ENCODE assay signal across 29 mouse cellular contexts in the genomic region with DNA sequence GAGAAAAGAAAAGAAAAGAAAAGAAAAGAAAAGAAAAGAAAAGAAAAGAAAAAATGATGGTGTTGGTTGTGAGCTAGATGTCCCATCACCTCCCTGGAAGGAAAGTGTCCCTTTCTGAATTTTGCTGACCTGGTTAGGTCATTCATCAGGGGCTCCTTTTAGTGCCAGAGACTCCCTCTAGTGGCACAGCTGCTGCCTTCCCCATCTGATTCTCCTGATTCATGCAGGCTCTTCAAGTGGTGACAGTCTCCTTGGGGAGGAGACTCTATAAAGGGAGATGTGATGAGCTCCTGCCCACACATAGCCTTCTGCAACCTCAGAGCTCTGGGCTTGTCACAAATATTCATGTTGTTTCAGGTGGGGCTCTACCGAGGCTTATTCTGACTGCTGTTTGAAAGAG. TPM values are rescaled to one million over a fixed set of nuclear protein-coding genes. Genes with fewer than 3 reads are reported as not detected.
A peak's percentile ranks its signal among the peaks of the same experiment; 100 is the strongest.
DNase-seq lines count a peak whose midpoint lies in the region; ATAC-seq and TF ChIP-seq lines count a peak whose summit lies in the region.
"Not testable (repeated sequence)": the region's sequence is repeated elsewhere in the genome, so short reads cannot be mapped to it uniquely, and the experiment has no call there.
"Had no signal": no experiment of that assay in that cellular context is flagged by ENCODE, and none has a peak within 500 bp of the region (broad histone marks: within the 10 kb centered on the region; RNA-seq: fewer than 3 reads in every experiment).

No protein-coding gene starts in this region.

- H3K27ac ChIP-seq in CH12.LX (ENCODE audit: insufficient read depth, low read depth); forebrain, embryonic 14.5 days (ENCODE audit: low read depth, low read length); intestine, postnatal 0 days (ENCODE audit: low read depth, low read length); lung, postnatal 0 days (ENCODE audit: low read length): not testable (repeated sequence)

- TF ChIP-seq POLR2A in CH12.LX (IDR thresholded peaks at IDR 0.05; ENCODE audit: low read depth, low read length); brain, embryonic 14.5 days (IDR thresholded peaks at IDR 0.05; ENCODE audit: borderline replicate concordance, extremely low read depth, insufficient read depth, insufficient read length, poor library complexity, severe bottlenecking): not testable (repeated sequence)

- H3K27me3 ChIP-seq in CH12.LX (replicated peaks); forebrain, embryonic 14.5 days (replicated peaks; ENCODE audit: control insufficient read depth, insufficient read depth, low read length); intestine, postnatal 0 days (replicated peaks; ENCODE audit: control insufficient read depth, insufficient read depth, low read length); lung, postnatal 0 days (replicated peaks; ENCODE audit: insufficient read depth, low read length): not testable (repeated sequence)

- not testable (repeated sequence) for H3K9ac ChIP-seq in CH12.LX (ENCODE audit: insufficient read depth, low read depth); forebrain, embryonic 14.5 days (ENCODE audit: low read length); intestine, postnatal 0 days (ENCODE audit: low read depth, low read length); lung, postnatal 0 days (replicated peaks; ENCODE audit: low read depth)

- not testable (repeated sequence) for H3K79me2 ChIP-seq in CH12.LX (replicated peaks; ENCODE audit: control insufficient read depth, extremely low read depth, insufficient read depth, poor library complexity, severe bottlenecking)

- TF ChIP-seq RAD21 in CH12.LX (IDR thresholded peaks at IDR 0.05; ENCODE audit: low read depth, low read length), result peak; percentile 5

- no CpG with 5 or more reads among the region's 1 CpGs for WGBS in forebrain, embryonic 14.5 days
- WGBS in intestine, postnatal 0 days, result no CpG with 5 or more reads among the region's 1 CpGs
- no CpG with 5 or more reads among the region's 1 CpGs for WGBS in lung, postnatal 0 days

- DNase-seq in CH12.LX (ENCODE audit: extremely low read depth), result peak; percentile 6
- peak; percentile 2 for DNase-seq in brain, embryonic 14.5 days (ENCODE audit: low read depth)
- DNase-seq in forebrain, embryonic 14.5 days (ENCODE audit: low spot score), result peak; percentile 0
- DNase-seq in kidney, postnatal 36 days, result peak; percentile 7 to 22
- DNase-seq in left cerebral cortex, postnatal 14 days (ENCODE audit: low spot score in 2 of 2), result peak; percentile 3 to 11
- DNase-seq in lung, postnatal 0 days (ENCODE audit: low spot score), result not testable (repeated sequence)
- DNase-seq in retina, embryonic 14.5 days (ENCODE audit: low spot score), result peak; percentile 23

- not testable (repeated sequence) for H3K4me1 ChIP-seq in CH12.LX (ENCODE audit: control insufficient read depth in 1 of 2, insufficient read depth in 2 of 2); forebrain, embryonic 14.5 days (ENCODE audit: control insufficient read depth, insufficient read depth, low read length); intestine, postnatal 0 days (replicated peaks; ENCODE audit: control insufficient read depth, insufficient read depth, low read length); lung, postnatal 0 days (ENCODE audit: insufficient read depth, low read depth, low read length)

- in situ Hi-C loops in CH12.LX (cut with MboI; ENCODE audit: low pct_ligation_motif_present, low pct_unique_long_range_greater_than_20kb, low sequenced_read_pairs), result not testable (repeated sequence)

- dilution Hi-C loops in CH12.LX (cut with MboI; ENCODE audit: extremely low pct_ligation_motif_present, extremely low pct_unique_long_range_greater_than_20kb, low sequenced_read_pairs), result not testable (repeated sequence)

- intact Hi-C loops in left cerebral cortex, postnatal 14 days (cut with DNase I), result not testable (repeated sequence)

- not testable (repeated sequence) for H3K9me3 ChIP-seq in CH12.LX (replicated peaks; ENCODE audit: low read length); forebrain, embryonic 14.5 days (replicated peaks; ENCODE audit: control insufficient read depth, low read length); intestine, postnatal 0 days (ENCODE audit: control insufficient read depth); lung, postnatal 0 days (ENCODE audit: low read length)

- H3K36me3 ChIP-seq in CH12.LX (replicated peaks in 1 of 2; ENCODE audit: control insufficient read depth in 1 of 2, insufficient read depth in 1 of 2, low read length in 1 of 2); forebrain, embryonic 14.5 days (ENCODE audit: control insufficient read depth, insufficient read depth, low read length); intestine, postnatal 0 days (ENCODE audit: control insufficient read depth, insufficient read depth); lung, postnatal 0 days (ENCODE audit: insufficient read depth, low read length): not testable (repeated sequence)

- peak in 1 of 2 experiments; percentile 32; a peak in 2 of 4 replicates for TF ChIP-seq CTCF in CH12.LX (conservative IDR thresholded peaks at IDR 0.05 in 1 of 2, IDR thresholded peaks at IDR 0.05 in 1 of 2; ENCODE audit: low read depth in 2 of 2, low read length in 2 of 2)
- not testable (repeated sequence) for TF ChIP-seq CTCF in brain, embryonic 14.5 days (IDR thresholded peaks at IDR 0.05; ENCODE audit: borderline replicate concordance, extremely low read depth, insufficient read depth, insufficient read length)
- peak; percentile 33; the same call in 1 of the 2 replicates for TF ChIP-seq CTCF in intestine, postnatal 0 days (IDR thresholded peaks at IDR 0.05; ENCODE audit: low read depth)
- 0 out of 2 replicates have a peak, but pooled peaks have one; percentile 6 for TF ChIP-seq CTCF in lung, postnatal 0 days (IDR thresholded peaks at IDR 0.05)

- ATAC-seq in forebrain, embryonic 14.5 days; intestine, postnatal 0 days; lung, postnatal 0 days: not testable (repeated sequence)

- not testable (repeated sequence) for H3K4me2 ChIP-seq in CH12.LX (ENCODE audit: insufficient read depth, low read depth, poor library complexity, severe bottlenecking); forebrain, embryonic 14.5 days (ENCODE audit: low read length); intestine, postnatal 0 days (replicated peaks; ENCODE audit: low read depth); lung, postnatal 0 days (replicated peaks; ENCODE audit: low read depth, low read length)

- not testable (repeated sequence) for TF ChIP-seq EP300 in CH12.LX (IDR thresholded peaks at IDR 0.05; ENCODE audit: low read length); lung, postnatal 0 days (IDR thresholded peaks at IDR 0.05)

- H3K4me3 ChIP-seq in CH12.LX (replicated peaks in 1 of 3; ENCODE audit: low read depth in 2 of 3, low read length in 2 of 3, poor library complexity in 1 of 3); forebrain, embryonic 14.5 days (ENCODE audit: low read depth, low read length); intestine, postnatal 0 days (ENCODE audit: low read depth, low read length); lung, postnatal 0 days (ENCODE audit: low read depth, low read length): not testable (repeated sequence)

TF ChIP-seq in CH12.LX, 34 proteins besides CTCF, POLR2A, EP300 and RAD21:
- TF ChIP-seq MAFK (IDR thresholded peaks at IDR 0.05; ENCODE audit: insufficient replicate concordance, low read length), result 0 out of 2 replicates have a peak, but pooled peaks have one; percentile 19
- peak; percentile 17; the same call in 1 of the 2 replicates for TF ChIP-seq SMC3 (IDR thresholded peaks at IDR 0.05; ENCODE audit: low read depth, low read length)

RNA-seq across cellular contexts. Expression of gene Gm6890, which starts 30.0 kb away (rescaled TPM):
- not detected in 2 replicates for total RNA-seq in CH12.LX (2012; rRNA removed)
- total RNA-seq in CH12.LX (2014; rRNA removed), result not detected in 2 replicates
- polyA plus RNA-seq in CH12.LX (2012; ENCODE audit: insufficient read length, low read depth), result not detected in 2 replicates
- not detected in 2 replicates for polyA plus RNA-seq in brain, embryonic 14.5 days (2012; rRNA removed)
- not detected in 2 replicates for polyA plus RNA-seq in forebrain, embryonic 14.5 days (2014; fragmentation: Nextera tagmentation; extraction: Ambion mirVana)
- not detected in 2 replicates for polyA plus RNA-seq in intestine, postnatal 0 days (2015; fragmentation: Nextera tagmentation; extraction: Ambion mirVana)
- not detected for total RNA-seq in left cerebral cortex, postnatal 14 days (2021)
- not detected in 2 replicates for polyA plus RNA-seq in lung, postnatal 0 days (2015; fragmentation: Nextera tagmentation; extraction: Ambion mirVana)
- total RNA-seq: adrenal gland, adult 2 months; ES-E14; gastrocnemius, adult 18-20 months; gastrocnemius, postnatal 4 days; heart, postnatal 36 days; layer of hippocampus, adult 8-10 months; layer of hippocampus, postnatal 36 days; megakaryocyte-erythroid progenitor cell, adult 5-6 weeks had no signal
- polyA plus RNA-seq: adrenal gland, adult 2 months; CD4-positive, CD25-positive, alpha-beta regulatory T cell, adult 4 months; embryonic facial prominence, embryonic 12.5 days; forebrain, embryonic 11.5 days; heart, embryonic 15.5 days; hindbrain, embryonic 14.5 days; intestine, embryonic 14.5 days; kidney, embryonic 14.5 days; limb, embryonic 10.5 days; liver, embryonic 16.5 days; midbrain, embryonic 15.5 days; myocyte; neural tube, embryonic 13.5 days; stomach, embryonic 15.5 days had no signal
